Mouse (Mus musculus) liver, adult 2 months (tissue): ENCODE measurements around the gene Chchd3. TPM values are rescaled to one million over a fixed set of nuclear protein-coding genes. Genes with fewer than 3 reads are reported as not detected.
A peak's percentile ranks its signal among the peaks of the same experiment; 100 is the strongest.

ENCODE experiments used
- DNase-seq: peaks from one replicate; pipeline ENCODE4 v3.0.0-alpha.2; 2011; ENCODE audit warnings: low read depth, low spot score; ENCODE audit errors: extremely low read depth
- H3K27ac ChIP-seq: fragments of 200-500 bp; replicated peaks from 2 replicates; pipeline ENCODE4 v1.5.1; 2012; ENCODE audit warnings: low read depth, mild to moderate bottlenecking, control low read depth, inconsistent platforms, low read length; ENCODE audit not compliant: insufficient read depth
- H3K27me3 ChIP-seq: fragments of 200-500 bp; 2 replicates; pipeline ENCODE4 v1.6.1; 2012; ENCODE audit warnings: mild to moderate bottlenecking, moderate library complexity, low read length, inconsistent platforms; ENCODE audit not compliant: control insufficient read depth, insufficient read depth
- H3K36me3 ChIP-seq: fragments of 200-500 bp; 2 replicates; pipeline ENCODE4 v1.6.1; 2012; ENCODE audit warnings: low read length, inconsistent platforms; ENCODE audit not compliant: control insufficient read depth, insufficient read depth
- H3K4me1 ChIP-seq: fragments of 200-500 bp; 2 replicates; pipeline ENCODE4 v1.6.1; 2011; ENCODE audit warnings: low read length; ENCODE audit not compliant: control insufficient read depth, insufficient read depth
- H3K4me3 ChIP-seq: fragments of 200-500 bp; 2 replicates; pipeline ENCODE4 v1.5.1; 2011; ENCODE audit warnings: low read depth, mild to moderate bottlenecking, control low read depth, low read length, moderate library complexity; ENCODE audit not compliant: insufficient read depth
- H3K79me2 ChIP-seq: fragments of 200-500 bp; 2 replicates; pipeline ENCODE4 v1.6.1; 2012; ENCODE audit warnings: inconsistent platforms, mild to moderate bottlenecking, low read length, moderate library complexity; ENCODE audit not compliant: control insufficient read depth, insufficient read depth
- H3K9ac ChIP-seq: fragments of 200-500 bp; 2 replicates; pipeline ENCODE4 v1.6.1; 2012; ENCODE audit warnings: low read depth, mild to moderate bottlenecking, control low read depth, inconsistent platforms, low read length
- CTCF ChIP-seq: fragments of 200-500 bp; IDR thresholded peaks from 2 replicates; pipeline ENCODE4 v1.5.1; 2011; ENCODE audit warnings: low read depth, low read length, control low read depth
- POLR2A ChIP-seq: fragments of 200-500 bp; IDR thresholded peaks from 2 replicates; pipeline ENCODE4 v1.6.1; 2011; ENCODE audit warnings: low read length, control low read depth; ENCODE audit not compliant: insufficient read depth; ENCODE audit errors: extremely low read depth
- whole genome bisulfite sequencing: fragments of 180-500 bp; shearing (Covaris S2); methylation state at CpG from one replicate; pipeline ENCODE4 v1.1.7; 2018; 5-methylcytosine and 5-hydroxymethylcytosine counted together
- polyA plus RNA-seq: library from polyadenylated mRNA; depleted of rRNA; stranded (reverse); fragments of >200 nt; gene quantifications from 2 replicates; pipeline ENCODE4 v1.2.3, GENCODE M21; 2012
- total RNA-seq: library from RNA; depleted of rRNA; stranded (reverse); fragments of >200 nt; gene quantifications from 2 replicates; pipeline ENCODE4 v1.2.3, GENCODE M21; 2014

Chchd3 gene
- total and polyA plus RNA-seq, 2 experiments, result 88.0 to 158 TPM

- 27% methylated on average over 1 of the region's 1 CpGs for WGBS
- no peak overlapping the region for H3K9ac ChIP-seq
- no peak overlapping the region for H3K4me3 ChIP-seq
- H3K79me2 ChIP-seq, result peaks cover 24% of the 10 kb centered on the region
- H3K27ac ChIP-seq, result no peak overlapping the region
- no peak for DNase-seq
- no peaks in the 10 kb centered on the region for H3K27me3 ChIP-seq
- peaks cover 8% of the 10 kb centered on the region; the same call in 1 of the 2 replicates for H3K4me1 ChIP-seq
- TF ChIP-seq POLR2A (no peak), CTCF (no peak)
- peaks cover 9% of the 10 kb centered on the region for H3K36me3 ChIP-seq
These were observed 57.1 kb downstream of the Chchd3 start for GRCm38 (mm10) chr6:33002988-33003387.

DNA sequence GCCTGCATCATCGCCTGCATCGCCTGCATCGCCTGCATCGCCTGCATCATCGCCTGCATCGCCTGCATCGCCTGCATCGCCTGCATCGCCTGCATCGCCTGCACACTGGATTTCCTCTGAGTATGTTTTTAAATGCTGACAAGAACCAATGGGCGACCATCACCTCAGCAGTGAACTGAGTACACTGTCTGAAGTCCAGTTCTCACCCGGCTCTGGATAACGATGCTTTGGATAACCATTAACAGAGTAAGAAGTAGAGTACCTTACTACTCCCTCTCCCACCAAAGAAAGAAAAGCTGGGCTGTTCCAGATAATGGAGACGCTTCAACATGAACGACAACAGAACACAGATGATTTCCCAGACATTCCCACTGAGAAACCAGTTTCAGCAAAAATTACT lies 58.8 kb downstream of the Chchd3 start:
- H3K36me3 ChIP-seq, result peaks cover 1% of the 10 kb centered on the region; the same call in 1 of the 2 replicates
- DNase-seq, result peak; percentile 51
- no peak for TF ChIP-seq POLR2A
- TF ChIP-seq CTCF, result no peak
- H3K27ac ChIP-seq, result no peak overlapping the region
- H3K79me2 ChIP-seq, result peaks cover 26% of the 10 kb centered on the region
- H3K4me3 ChIP-seq, result no peak overlapping the region
- no peaks in the 10 kb centered on the region for H3K27me3 ChIP-seq
- no peak overlapping the region for H3K9ac ChIP-seq
- 78% methylated on average over 15 of the region's 15 CpGs for WGBS
- peaks cover 10% of the 10 kb centered on the region; the same call in 1 of the 2 replicates for H3K4me1 ChIP-seq

GRCm38 (mm10) chr6:32996597-32996996 lies 63.5 kb downstream of the Chchd3 start:
- peaks cover 22% of the 10 kb centered on the region for H3K79me2 ChIP-seq
- no peaks in the 10 kb centered on the region for H3K27me3 ChIP-seq
- no peaks in the 10 kb centered on the region for H3K36me3 ChIP-seq
- no peak for DNase-seq
- H3K4me1 ChIP-seq, result peaks cover 2% of the 10 kb centered on the region; the same call in 1 of the 2 replicates
- H3K9ac ChIP-seq, result no peak overlapping the region
- 97% methylated on average over 1 of the region's 1 CpGs for WGBS
- TF ChIP-seq POLR2A, result no peak
- no peak for TF ChIP-seq CTCF
- no peak overlapping the region for H3K27ac ChIP-seq
- H3K4me3 ChIP-seq, result no peak overlapping the region

GRCm38 (mm10) chr6:32993847-32994246 lies 66.2 kb downstream of the Chchd3 start:
- no peak overlapping the region for H3K27ac ChIP-seq
- H3K4me3 ChIP-seq, result no peak overlapping the region
- H3K9ac ChIP-seq, result no peak overlapping the region
- H3K27me3 ChIP-seq, result no peaks in the 10 kb centered on the region
- H3K4me1 ChIP-seq, result peaks cover 4% of the 10 kb centered on the region; the same call in 1 of the 2 replicates
- WGBS, result 97% methylated on average over 1 of the region's 1 CpGs
- TF ChIP-seq CTCF (no peak), POLR2A (no peak)
- DNase-seq, result no peak
- H3K36me3 ChIP-seq, result no peaks in the 10 kb centered on the region
- peaks cover 19% of the 10 kb centered on the region; the same call in 1 of the 2 replicates for H3K79me2 ChIP-seq

DNA sequence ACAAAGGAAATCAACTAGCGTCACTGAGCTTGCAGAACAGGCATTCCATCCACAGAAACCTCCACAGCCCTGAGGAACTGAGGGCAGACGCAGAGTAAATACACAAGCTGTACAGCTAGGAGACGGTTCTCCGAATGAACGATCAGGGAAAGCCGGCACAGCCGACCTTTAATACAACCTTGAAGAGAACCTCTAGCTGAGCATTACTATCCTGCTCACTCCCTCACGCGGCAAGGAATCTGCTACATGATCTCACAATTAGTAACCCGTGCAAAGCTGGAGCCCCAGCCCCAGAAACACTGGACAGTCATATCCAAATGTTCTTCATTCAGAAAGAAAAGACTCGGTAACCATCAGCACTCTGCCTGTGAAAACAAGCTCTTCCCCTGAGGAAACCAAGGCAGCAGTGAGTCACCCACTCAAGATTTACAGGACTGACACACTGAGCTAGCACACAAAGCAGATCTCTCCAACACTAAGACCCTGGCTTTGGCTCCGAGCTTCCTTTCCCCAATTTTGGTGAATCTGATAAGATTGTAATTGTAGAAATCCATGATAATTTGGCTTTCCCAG lies 69.9 kb downstream of the Chchd3 start:
- TF ChIP-seq POLR2A (no peak), CTCF (no peak)
- DNase-seq, result no peak
- no peak overlapping the region for H3K9ac ChIP-seq
- peaks cover 7% of the 10 kb centered on the region; the same call in 1 of the 2 replicates for H3K79me2 ChIP-seq
- H3K27ac ChIP-seq, result no peak overlapping the region
- no peak overlapping the region for H3K4me3 ChIP-seq
- no peaks in the 10 kb centered on the region for H3K36me3 ChIP-seq
- no peaks in the 10 kb centered on the region for H3K27me3 ChIP-seq
- H3K4me1 ChIP-seq, result 0 out of 2 replicates have a peak, but pooled peaks cover 2% of the 10 kb centered on the region
- WGBS, result 60% methylated on average over 12 of the region's 12 CpGs

- H3K27me3 ChIP-seq, result no peaks in the 10 kb centered on the region
- DNase-seq, result peak; percentile 52
- TF ChIP-seq CTCF (no peak), POLR2A (no peak)
- 48% methylated on average over 8 of the region's 8 CpGs for WGBS
- no peak overlapping the region for H3K4me3 ChIP-seq
- no peaks in the 10 kb centered on the region for H3K36me3 ChIP-seq
- H3K4me1 ChIP-seq, result peaks cover 2% of the 10 kb centered on the region; the same call in 1 of the 2 replicates
- H3K27ac ChIP-seq, result no peak overlapping the region
- no peak overlapping the region for H3K9ac ChIP-seq
- H3K79me2 ChIP-seq, result peaks cover 6% of the 10 kb centered on the region; the same call in 1 of the 2 replicates
These were observed 71.5 kb downstream of the Chchd3 start for GRCm38 (mm10) chr6:32988561-32988960.
